Mouse (Mus musculus) lung, postnatal 4 days (tissue): ENCODE data around the gene Usp46.
"Not testable (repeated sequence)": the region's sequence is repeated elsewhere in the genome, so short reads cannot be mapped to it uniquely, and the experiment has no call there.

Source experiments
- DNase-seq, 2 experiments: peaks; one replicate each; pipeline ENCODE4 v3.0.0; 2021

Usp46 gene

GRCm38 (mm10) chr5:74067831-74068713 lies at the start of gene Usp46:
Usp46 (minus strand) TSS chr5:74068431.
- peak; percentile 91 to 93 for DNase-seq

DNA sequence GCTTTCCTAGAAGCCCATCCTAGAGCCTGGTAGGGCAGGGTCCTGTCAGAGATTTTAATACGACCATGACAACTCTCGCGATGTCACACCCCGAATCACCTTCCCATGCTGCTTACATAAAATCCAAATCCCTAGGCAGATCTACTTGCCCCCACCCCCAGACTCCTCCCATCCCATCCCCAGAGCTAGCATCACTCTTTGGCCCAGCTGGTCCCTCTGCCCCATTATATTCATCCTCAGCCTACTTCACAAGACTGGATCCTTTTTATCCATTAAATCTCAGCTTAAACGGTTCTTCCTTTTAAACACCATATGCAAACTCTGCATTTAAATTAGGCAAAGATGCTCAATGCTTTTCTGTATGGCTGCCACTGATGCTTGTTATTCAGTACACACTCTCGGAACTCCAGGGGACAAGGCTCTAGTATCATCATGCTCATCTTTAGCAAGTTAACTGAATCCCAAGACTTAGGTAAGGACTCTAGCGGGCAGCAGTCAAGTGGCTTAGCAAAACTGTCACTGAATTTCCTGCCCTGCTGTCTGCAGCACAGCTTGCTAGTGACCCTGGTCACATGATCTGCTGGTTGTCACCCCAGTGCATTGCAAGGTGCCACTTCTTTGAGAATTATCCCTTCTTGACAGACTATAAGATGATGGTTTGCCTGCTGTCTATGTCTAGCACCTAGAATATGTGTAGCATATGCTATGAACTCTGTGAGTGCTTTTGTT lies 45.9 kb upstream of the Usp46 start:
- DNase-seq = no peak

- no peak for DNase-seq
Observed at GRCm38 (mm10) chr5:74105445-74105844, 37.2 kb upstream of the Usp46 start.

DNA sequence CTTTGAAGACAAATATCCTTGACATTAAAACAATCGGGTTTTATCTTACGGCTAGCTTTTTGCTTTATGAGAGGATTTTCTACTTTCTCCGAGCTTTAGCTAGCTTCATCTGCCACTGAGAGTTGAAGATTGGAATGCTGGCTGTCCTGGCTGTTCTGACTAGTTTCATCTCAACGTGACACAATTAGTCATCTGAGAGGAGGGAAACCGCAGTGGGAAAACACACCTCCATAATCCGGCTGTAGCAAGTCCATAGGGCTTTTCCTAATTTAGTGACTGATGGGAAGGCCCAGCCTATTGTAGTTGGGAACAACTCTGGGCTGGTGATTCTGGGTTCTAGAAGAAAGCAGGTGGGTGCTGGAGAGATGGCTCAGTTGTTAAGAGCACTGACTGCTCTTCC lies 33.5 kb upstream of the Usp46 start:
- DNase-seq = no peak

DNA sequence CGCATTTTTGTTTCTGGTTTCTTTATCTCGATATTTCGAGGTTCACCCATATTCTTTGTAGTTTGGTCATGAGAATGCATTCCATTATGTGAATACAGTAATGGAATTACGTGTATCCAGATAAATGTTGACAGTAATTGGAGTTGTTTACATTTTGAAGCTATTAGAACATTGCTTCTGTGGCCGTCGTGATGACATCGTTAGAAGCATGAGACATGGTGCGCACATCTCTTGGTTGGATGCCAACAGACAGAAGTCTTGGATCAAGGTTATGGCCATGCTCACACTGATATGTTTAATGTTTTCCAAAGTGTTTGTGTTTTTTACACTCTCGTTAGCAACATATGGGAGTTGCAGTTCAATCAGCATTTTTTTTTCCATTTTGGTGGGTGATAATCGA lies 30.8 kb upstream of the Usp46 start:
- no peak for DNase-seq

DNA sequence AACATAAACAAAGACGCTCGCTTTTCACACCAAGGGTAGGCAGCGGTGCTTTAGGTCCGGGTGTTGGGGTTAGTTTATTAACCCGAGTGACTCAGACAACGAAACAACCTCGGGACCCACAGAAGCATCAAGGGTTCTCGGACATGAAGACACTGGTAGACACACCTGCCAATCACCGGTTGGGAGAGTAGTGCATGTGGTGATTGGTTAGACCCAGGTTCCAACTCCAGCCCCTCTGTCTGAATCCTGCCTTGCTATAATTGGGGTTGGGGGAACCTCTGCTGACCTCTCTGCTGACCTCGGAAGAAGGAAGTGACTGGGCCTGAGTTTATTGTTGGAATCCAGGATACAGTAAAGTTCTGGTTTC lies 29.6 kb upstream of the Usp46 start:
- no peak for DNase-seq

- no peak for DNase-seq
Observed at GRCm38 (mm10) chr5:74097116-74097853, 29.1 kb upstream of the Usp46 start.

- DNase-seq = no peak
Observed at GRCm38 (mm10) chr5:74096060-74096459, 27.8 kb upstream of the Usp46 start.

- no peak for DNase-seq
Observed at GRCm38 (mm10) chr5:74095611-74096010, 27.4 kb upstream of the Usp46 start.

GRCm38 (mm10) chr5:74094841-74095437 lies 26.7 kb upstream of the Usp46 start:
- no peak for DNase-seq

- no peak for DNase-seq
Observed at GRCm38 (mm10) chr5:74093556-74094428, 25.6 kb upstream of the Usp46 start.

- peak; percentile 94 to 96 for DNase-seq
Observed at GRCm38 (mm10) chr5:74092833-74093555, 24.8 kb upstream of the Usp46 start.

DNA sequence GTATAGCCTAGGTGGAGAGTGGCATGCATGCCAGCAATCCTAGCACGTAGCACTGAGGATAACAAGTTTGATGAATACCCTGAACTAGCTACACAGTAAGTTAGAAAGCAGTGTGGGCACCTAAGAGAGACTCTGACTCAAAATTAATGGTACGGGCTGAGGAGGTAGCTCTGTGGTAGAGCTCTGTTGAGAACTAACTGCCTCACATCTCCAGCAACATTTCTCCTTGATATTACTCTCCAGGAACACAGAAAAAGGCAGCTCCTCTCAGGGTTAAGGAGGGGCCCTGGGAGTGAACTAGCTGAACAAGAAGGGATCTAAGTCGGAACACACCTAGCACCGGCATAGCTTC lies 24.2 kb upstream of the Usp46 start:
- no peak for DNase-seq

DNA sequence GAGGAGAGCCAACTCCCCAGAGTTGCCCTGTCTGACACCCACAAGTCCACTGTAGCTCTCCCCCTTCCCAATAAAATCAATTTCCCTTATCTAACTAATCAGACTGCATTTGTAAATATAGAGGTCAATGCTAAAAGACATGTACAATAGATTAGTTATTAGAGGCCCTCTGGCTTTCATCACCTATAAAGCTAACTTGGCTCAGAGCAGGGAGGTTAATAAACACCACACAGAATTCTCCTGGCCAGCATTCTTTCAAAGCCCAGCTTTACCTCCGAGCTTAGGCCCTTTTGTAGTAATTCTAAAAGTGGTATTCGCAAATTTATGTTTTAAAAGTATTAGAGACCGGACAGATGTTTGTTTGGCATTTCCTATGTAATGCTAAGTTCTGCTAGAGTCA lies 21.4 kb upstream of the Usp46 start:
- no peak for DNase-seq

DNA sequence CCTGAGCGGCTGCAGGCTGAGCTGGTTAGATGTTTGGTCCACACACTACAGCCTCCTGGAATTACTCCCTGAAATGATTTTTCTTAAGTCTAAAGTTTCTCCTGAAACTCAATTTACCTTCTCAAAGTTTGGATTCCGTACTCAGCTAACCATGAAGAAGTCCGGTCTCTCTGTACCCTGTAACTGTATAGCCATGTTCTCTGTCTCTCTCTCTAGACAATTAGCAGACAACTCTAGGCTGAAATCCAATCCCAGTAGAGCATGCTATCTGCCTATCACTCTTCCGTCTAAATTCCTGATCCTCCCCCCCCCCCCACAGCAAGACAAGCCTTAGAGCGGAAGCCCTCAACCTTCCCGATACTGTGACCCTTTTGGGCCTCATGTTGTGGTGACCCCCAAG lies 13.5 kb upstream of the Usp46 start:
- DNase-seq = no peak

GRCm38 (mm10) chr5:74078861-74079615 lies 10.8 kb upstream of the Usp46 start:
- no peak for DNase-seq

DNA sequence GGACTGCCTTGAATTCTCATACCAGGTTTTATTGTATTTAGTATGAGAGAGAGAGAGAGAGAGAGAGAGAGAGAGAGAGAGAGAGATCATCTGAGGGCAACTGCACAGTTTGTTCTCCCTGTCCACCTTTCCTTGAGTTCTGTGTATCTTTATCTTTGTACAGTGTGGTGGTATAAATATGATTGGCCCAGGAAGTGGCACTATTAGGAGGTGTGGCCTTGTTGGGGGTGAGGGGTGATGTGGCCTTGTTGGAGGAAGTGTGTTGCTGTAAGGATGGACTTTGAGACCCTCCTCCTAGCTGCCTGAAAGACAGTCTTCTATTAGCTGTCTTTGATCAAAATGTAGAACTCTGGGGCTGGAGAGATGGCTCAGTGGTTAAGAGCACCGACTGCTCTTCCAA lies 10.2 kb upstream of the Usp46 start:
- no peak for DNase-seq

GRCm38 (mm10) chr5:74077959-74078358 lies 9.7 kb upstream of the Usp46 start:
- DNase-seq = no peak

DNA sequence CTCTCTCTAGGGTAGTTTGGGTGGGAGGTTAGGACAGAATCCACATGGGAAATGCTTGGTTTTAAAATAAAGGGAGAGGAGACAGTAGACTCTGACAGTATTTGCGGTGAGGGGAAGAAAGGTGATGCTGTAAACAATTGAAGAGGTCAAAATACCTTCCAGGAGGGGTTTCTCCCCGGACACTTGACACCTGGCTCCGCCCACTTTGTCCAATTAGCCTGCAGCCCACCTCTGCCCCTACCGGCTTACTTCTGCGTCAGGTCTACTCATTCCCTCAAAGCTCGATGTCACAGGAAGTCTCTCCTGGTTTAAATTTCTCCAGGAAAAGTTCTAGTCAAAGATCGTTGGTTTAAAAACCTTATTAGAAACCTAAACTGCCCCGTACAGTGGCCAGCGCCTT lies 8.5 kb upstream of the Usp46 start:
- DNase-seq = no peak

- not testable (repeated sequence) for DNase-seq
Observed at GRCm38 (mm10) chr5:74070564-74070963, 2.3 kb upstream of the Usp46 start.
